Mouse (Mus musculus) urinary bladder, postnatal 14 days (tissue): Measurements from ENCODE around the gene Pigo.
A peak's percentile ranks its signal among the peaks of the same experiment; 100 is the strongest.

Experiments used
- DNase-seq: peaks from one replicate; pipeline ENCODE4 v3.0.0; 2021; ENCODE audit warnings: low spot score

Pigo gene

DNA sequence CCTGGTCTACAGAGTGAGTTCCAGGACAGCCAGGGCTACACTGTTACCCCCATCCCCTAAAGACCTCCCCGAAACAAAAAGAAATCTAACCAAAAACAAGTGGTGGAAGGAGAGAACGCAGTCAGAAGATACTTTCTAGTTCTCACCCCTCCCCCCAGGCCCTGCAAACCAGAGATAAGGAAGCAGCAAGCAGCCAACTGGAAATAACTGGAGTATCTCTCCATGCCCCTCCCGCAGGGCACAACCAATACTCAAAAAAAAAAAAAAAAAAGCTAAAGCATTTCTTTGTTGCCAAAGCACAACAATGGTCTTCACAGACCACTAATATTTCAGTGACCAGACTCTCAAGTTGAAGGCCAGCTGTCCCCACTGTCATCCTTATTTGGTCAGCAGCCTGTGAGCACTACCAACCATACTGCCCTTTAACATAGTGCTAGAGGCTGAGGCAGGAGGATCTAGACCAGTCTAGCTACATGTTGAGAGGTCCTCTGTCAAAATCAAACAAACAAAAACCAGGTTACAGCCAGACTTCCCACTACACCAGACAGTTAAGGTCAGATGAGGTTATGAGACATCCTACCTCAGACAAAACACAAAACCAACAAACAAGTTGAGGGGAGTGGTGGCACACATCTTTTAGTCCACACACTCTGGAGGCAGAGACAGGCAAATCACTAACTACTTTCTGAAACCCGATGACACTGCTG is 12.4 kb upstream of the Pigo start:
- no peak for DNase-seq

DNA sequence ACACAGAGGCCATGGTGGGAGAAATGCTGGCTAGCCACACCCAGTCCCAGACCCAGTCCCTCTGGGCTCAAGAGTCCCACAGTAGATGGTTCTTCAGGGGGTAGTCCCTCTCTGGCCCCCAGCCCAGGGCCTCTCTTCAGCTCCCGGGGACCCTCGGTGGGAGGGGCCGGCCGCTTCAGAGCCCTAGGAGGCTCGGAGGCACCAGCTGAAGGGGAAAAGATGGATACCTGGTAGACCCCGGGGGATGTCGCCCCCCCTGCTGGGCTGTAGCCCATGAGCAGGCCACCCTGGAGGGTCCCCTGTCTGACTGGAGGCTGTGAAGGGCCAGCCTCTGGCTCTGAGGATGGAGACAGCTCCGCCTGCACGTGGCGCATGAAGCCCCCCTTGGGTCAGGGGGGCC is 10.7 kb upstream of the Pigo start:
- no peak for DNase-seq

DNA sequence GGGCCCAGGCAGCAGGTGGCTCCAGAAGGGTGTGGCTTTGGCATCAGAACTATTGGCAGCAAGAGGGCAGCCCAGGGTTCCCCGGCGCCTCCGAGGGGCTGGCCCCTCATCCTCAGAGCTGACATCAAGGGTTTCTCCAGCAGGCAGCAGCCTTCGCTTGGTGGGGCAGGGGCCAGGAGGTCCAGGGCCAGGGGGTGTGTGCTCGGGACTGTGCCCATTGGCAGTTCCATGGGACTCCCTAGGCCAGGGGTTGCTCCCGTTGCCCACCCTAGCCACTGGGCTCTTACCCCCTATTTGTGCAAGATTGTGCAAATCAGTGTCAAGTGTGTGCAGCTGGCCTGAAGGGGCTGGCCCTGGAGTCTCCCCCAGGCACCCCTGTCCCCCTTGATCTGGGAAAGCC is 10.2 kb upstream of the Pigo start:
- DNase-seq: no peak

DNA sequence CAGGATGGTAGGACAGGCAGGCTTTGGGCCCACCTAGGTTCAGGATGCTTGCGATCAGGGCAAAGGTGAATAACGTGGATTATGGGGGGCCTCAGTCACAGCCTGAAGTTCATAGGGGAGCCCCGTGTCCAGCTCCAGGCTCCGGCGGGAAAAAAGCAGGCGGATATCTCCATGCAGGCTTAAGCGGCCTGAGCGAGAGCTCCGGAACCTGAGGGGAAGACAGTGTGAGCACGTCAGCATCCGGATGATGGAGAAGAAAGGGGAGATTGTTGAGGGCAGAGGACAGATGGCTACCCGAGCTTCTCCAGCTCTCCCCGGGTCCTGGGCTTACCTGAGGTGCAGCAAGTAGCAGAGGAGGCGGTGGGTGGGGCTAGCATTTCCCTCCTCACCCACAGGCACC is 7.9 kb upstream of the Pigo start:
- DNase-seq: no peak

DNA sequence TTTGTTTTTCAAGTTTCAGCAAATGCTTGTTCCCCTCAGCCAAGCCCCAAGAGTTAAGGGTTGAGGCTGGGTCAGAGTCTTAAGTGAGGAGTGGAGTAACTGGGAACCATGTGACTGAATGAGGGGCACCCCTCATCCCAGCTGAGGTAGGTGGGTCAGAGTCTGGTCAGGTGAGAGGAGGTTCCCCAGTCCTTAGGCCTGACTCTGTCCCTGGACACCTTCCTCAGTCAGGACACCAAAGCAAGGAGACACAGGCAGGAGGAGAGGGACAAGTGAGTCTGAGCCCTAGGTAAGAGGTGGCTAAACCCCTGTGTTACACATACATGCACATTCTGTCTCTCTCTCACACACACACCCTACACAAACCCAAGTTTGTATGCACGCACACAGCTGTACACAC is 6.9 kb upstream of the Pigo start:
- no peak for DNase-seq

DNA sequence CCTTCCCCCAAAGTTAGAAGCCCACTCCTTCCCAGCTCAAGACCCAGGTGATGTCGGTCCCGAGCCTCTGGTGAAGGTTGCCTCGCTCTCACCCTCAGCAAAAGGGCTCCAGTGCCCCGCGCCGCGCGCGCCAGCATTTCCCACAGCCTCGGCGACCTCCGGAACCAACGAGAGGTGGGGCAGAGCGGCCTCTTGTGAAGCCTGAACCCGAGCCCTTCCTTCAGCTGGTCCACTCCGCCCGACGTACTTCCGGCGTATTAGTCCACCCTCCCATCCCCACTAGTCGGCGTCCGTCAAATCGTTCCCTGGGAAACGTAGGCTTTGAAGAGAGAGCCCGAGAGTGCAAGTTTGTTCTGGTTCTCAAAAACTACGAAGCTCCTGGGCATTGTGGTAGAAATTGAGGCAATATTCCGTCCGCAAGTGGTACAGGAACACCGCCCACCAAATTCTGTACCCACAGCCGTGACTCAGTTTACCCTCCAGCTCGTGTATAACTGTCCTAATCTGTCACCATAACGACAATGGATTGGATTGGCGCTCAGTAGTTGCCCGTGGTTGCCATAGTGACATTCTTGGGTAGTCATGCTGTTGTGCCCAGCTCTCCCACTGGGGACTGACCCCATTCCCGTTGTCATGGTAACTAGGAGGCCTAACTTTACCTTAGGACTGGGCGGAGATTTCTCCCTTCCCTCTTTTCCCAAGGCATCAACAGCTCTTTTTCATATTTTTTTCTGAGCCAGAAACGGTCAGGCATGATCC is 5.8 kb upstream of the Pigo start, which contains the start of gene Stoml2:
Gene Stoml2, minus strand, starts transcription at position 474 of the 759 bp plus-strand sequence.
- peak; percentile 93 for DNase-seq

GRCm38 (mm10) chr4:43030780-43031230 is 5.2 kb upstream of the Pigo start:
- DNase-seq: peak; percentile 52

DNA sequence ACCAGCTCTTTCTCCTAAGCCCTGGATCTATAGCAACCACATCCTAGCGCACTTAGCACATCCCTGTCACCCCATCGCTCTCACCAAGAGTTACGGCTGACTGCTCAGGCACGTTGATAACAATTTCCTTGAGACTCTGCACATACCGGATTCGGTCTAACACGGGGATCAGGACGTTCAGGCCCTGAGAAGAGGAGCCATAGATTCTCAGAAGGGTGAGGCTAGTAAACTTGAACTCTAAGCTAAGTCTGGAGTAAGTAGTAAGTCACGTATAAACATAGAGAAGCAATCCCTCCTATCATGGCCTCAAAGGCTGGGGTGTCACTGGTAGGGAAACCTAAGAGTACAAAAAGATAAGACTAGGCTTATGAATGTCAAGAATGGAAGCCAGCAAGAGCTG is 4.7 kb upstream of the Pigo start:
- no peak for DNase-seq

- no peak for DNase-seq
Observed at GRCm38 (mm10) chr4:43029749-43030148, 4.1 kb upstream of the Pigo start.

DNA sequence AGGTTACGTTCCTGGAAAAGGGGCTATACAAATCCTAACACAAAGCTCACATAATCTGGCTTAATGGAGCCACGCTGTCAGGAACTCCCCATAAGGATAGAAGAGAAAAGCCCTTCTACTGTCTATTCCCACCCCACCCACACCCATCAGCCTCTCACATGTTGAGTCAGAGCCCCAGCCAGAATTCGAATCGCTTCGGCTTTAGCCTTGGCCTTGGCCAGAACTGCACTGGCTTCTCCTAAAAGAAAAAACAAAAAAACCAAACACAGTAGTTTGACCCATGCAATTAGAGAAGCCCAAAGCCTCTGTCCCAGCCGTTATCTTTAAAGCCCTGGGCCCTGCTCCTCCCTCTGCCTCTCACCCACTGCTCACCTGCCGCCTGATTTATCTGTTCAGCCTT is 3.5 kb upstream of the Pigo start:
- no peak for DNase-seq

DNA sequence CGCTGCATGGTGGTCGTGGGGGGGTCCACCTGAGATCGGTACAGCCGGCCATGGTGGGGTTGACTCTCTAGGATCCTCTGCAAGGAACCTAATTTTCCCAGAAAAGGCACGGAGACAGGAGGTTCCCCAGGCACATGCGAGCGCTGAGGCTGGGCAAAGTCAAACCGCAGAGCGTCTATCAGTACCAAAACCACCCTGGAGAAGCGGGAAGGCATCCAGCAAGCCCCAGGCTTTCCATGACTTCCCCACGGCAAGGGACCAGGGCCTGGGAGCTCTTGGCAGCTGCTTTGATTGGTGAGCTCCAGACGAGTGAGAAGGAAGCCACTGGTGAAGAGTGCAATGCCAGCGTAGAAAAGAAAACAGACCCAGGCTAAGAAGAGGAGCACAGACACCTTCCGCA is 946 bp downstream of the Pigo start:
- no peak for DNase-seq

DNA sequence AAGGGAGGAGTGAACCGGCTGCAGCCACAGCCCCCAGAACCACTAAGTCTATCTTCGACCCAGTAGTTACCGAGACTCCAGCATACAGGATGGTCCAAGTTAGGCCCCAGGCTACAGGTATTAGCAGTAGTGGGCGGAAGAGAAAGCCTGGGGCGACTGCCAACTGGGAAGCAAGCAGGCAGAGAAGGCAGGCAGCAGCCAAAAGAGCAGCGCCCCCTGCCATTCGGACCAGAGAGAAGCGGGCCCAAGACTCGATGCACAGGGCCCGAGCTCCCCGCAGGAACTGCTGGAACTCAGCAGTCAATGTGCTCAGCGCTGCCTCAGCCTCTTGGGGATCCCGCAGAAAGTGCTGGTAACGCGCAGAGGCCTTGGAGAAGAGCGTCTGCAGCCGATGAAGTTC is 4.3 kb downstream of the Pigo start:
- DNase-seq: no peak

GRCm38 (mm10) chr4:43020876-43021275 is 4.7 kb downstream of the Pigo start:
- DNase-seq: no peak

DNA sequence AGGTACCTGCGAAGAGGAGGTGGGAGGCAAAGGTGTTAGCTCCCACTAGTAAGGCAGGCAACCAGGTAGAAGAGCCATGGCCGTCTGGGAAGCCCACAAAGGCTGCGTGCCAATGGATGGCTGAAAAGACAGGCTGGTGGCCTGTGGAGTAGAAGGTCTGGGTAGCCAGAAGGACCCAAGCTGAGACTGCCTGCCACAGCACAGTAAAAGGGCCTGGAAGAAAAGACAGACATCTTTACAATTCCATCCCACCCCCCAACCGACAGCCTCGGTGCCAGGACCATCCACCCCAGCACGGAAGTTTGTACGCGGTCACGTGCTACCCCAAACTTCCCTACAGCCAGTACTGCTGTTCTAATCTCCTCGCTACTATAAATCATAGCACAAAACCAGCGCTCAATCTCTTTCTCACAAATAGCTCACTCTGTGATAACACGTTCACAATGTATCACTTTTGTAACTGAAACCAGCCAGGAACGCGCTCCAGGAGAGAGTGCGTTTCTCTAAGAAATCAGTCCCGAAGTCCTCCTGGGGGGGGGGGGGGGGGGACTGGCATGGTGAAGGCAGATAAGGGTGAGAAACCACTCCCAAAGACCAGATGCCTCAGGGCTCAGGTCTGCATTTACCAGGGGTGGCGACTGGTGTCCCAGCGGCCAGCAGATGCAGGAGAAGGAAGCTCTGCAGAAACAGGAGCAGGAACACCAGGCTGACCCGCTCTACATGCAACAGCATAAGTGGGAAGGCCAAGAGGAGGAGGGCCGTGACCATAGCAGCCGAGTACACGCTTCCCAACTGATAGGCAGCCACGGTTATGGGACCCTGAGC is 5.8 kb downstream of the Pigo start:
- no peak for DNase-seq

GRCm38 (mm10) chr4:43019176-43019575 is 6.4 kb downstream of the Pigo start:
- no peak for DNase-seq

GRCm38 (mm10) chr4:43018156-43018555 is 7.5 kb downstream of the Pigo start:
- DNase-seq: no peak

DNA sequence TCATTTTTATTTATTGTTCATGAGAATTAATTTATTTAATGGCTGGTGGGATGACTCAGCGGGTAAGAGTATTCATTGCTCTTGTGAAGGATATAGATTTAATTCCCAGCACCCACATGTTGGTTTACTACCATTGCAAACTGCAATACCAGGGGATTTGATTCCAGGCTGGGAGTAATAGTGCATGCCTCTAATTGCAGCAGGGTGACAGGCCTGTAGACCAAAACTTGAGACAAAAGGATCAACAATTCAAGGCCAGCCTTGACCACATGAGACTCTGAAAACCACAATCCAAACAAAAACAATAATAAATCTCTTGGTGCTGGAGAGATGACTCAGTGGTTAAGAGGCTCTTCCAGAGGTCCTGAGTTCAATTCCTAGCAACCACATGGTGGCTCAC is 13.5 kb downstream of the Pigo start:
- no peak for DNase-seq

DNA sequence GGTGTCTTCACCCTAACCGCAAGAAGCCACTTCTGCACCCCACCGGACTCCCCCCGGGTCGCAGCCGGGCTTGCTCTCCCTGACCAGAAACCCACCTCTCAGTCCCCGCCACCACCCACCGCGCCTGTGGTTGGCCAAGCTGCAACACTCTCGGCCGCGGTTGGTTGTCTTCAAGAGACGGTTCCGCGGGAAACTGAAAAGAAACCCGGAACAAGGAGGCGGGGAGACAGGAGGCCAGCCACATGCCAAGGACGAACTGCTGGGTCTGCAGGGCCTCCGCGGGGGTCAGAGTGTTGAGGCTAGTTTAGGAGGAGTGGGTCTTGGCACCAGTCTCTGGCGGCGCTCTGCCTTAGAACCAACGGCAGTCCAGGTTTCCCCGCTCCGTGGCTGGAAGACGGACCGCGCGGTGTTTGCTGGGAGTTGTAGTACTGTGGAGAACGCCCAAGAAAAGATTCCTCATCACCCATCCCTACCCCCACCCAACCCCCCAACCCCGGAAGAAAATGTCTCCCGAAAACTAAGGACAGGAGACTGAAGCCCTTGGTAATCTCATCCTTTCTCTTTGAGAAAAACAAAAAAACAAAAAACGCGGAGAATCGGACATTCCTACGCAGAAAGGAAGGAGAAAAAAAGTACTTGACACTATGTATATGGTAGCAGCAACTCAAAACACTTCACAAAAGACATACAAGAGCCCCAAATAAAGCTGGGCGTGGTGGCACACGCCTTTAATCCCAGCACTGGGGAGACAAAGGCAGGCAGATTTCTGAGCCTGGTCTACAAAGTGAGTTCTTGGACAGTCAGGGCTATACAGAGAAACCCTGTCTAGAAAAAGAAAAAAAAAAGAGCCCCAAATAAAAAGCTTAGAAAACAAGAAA is 15.2 kb downstream of the Pigo start, which contains the start of gene Fancg:
Gene Fancg, minus strand, starts transcription at position 346 of the 878 bp plus-strand sequence.
- peak; percentile 83 for DNase-seq

GRCm38 (mm10) chr4:43005765-43006164 is 19.9 kb downstream of the Pigo start:
- peak; percentile 19 for DNase-seq

GRCm38 (mm10) chr4:43004951-43005350 is 20.7 kb downstream of the Pigo start:
- DNase-seq: no peak

DNA sequence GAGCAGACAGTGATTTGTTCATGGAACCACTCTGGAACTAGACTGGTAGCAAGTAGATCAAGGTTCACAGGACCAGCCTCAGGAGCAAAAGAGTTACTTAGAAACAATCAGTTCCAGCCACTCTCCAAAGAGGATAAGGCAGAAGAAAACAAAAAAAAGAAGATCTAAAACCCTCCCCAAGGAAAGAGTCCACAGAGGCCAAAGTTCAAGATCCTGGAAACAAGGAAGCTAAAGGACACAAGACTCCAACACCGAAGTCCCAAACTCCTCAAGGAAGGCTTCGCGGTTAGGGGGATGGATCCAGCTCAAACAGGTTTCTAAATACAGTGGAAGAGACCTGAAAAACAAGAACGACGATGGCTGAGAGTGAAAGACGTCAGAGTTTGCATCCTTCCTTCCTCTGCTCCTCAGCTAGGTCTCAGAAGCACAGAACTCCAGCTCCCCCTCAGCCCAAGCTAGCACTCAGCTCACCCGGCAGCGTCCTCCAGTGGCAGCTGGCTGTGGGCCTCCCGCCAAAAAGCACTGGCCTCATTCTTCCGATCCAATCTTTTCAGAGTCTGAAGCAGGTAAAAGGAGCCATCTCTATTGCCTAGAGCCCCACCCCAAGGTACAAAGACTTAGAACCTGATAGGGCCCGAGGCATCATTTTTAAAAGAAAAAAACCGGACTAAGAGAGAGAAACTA is 22.7 kb downstream of the Pigo start:
- no peak for DNase-seq
